Mouse (Mus musculus) forebrain, embryonic 14.5 days (tissue): ENCODE measurements around the gene Hdac4. TPM values are rescaled to one million over a fixed set of nuclear protein-coding genes. Genes with fewer than 3 reads are reported as not detected.

Experiments
- ATAC-seq: fragments of 200-750 bp; cut with Nextera tagmentation; 2 replicates; pipeline ENCODE4 v1.8.0; 2017; ENCODE audit warnings: mild to moderate bottlenecking, moderate library complexity
- DNase-seq: peaks from one replicate; pipeline ENCODE4 v3.0.0-alpha.2; 2015; ENCODE audit warnings: low spot score
- H3K27ac ChIP-seq: fragments of 300-500 bp; sonication (generic); 2 replicates; pipeline ENCODE4 v1.5.1; 2014; ENCODE audit warnings: low read depth, mild to moderate bottlenecking, control low read depth, low read length, moderate library complexity
- H3K27me3 ChIP-seq: fragments of 300-500 bp; sonication (generic); replicated peaks from 2 replicates; pipeline ENCODE4 v1.6.1; 2014; ENCODE audit warnings: low read length, control low read depth, mixed read lengths; ENCODE audit not compliant: control insufficient read depth, insufficient read depth
- H3K36me3 ChIP-seq: fragments of 300-500 bp; sonication (generic); 2 replicates; pipeline ENCODE4 v1.6.1; 2014; ENCODE audit warnings: low read length, control low read depth; ENCODE audit not compliant: control insufficient read depth, insufficient read depth
- H3K4me1 ChIP-seq: fragments of 300-500 bp; sonication (generic); 2 replicates; pipeline ENCODE4 v1.6.1; 2014; ENCODE audit warnings: antibody characterized with exemption, low read length, control low read depth; ENCODE audit not compliant: control insufficient read depth, insufficient read depth
- H3K4me2 ChIP-seq: fragments of 300-500 bp; sonication (generic); 2 replicates; pipeline ENCODE4 v1.6.1; 2014; ENCODE audit warnings: mild to moderate bottlenecking, control low read depth, low read length
- H3K4me3 ChIP-seq: fragments of 300-500 bp; sonication (generic); 2 replicates; pipeline ENCODE4 v1.5.1; 2014; ENCODE audit warnings: low read depth, low read length, control low read depth
- H3K9ac ChIP-seq: fragments of 300-500 bp; sonication (generic); 2 replicates; pipeline ENCODE4 v1.6.1; 2014; ENCODE audit warnings: mild to moderate bottlenecking, low read length, control low read depth, moderate library complexity
- H3K9me3 ChIP-seq: fragments of 300-500 bp; sonication (generic); replicated peaks from 2 replicates; pipeline ENCODE4 v1.6.1; 2016; ENCODE audit warnings: low read length, control low read depth, mixed read lengths; ENCODE audit not compliant: control insufficient read depth
- WGBS: fragments of 180-500 bp; shearing (Covaris S2); extraction: QIAGEN DNeasy Blood & Tissue Kit; methylation state at CpG from one replicate; pipeline ENCODE4 v1.1.7; 2014; 5-methylcytosine and 5-hydroxymethylcytosine counted together
- polyA plus RNA-seq: library from polyadenylated mRNA; unstranded; fragments of >200 nt; fragmentation: Nextera tagmentation; extraction: Ambion mirVana; gene quantifications from 2 replicates; pipeline ENCODE4 v1.2.1, GENCODE M21; 2014

Gene Hdac4
- polyA plus RNA-seq, 1 experiment from 2014 or later, result 16.5 TPM

DNA sequence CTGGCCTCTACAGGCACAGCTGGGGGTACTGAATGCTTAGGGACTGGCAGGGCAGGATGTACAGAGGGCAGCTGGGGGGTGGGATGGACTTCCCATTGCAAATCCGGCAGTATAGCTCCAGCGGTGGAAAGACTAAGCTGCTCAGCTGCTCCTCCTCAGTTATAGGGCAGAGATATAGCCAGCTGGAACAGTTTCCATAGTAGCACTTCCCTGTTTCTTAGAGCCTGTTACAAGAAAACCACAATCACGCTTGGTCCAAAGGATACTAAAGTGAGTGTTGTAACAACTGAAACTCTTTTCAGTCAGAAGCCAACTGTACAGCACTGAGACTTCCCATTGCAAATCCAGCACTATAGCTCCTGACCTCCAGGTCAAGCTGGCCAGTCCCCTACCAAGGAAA, 161.3 kb downstream of the Hdac4 start:
- Histone ChIP-seq H3K4me3 (no peak overlapping the region), H3K27ac (no peak overlapping the region), H3K4me2 (no peak overlapping the region), H3K9me3 (no peaks in the 10 kb centered on the region), H3K9ac (no peak overlapping the region), H3K36me3 (peaks cover 8% of the 10 kb centered on the region; the same call in 1 of the 2 replicates), H3K4me1 (peaks cover 2% of the 10 kb centered on the region; the same call in 1 of the 2 replicates), H3K27me3 (no peaks in the 10 kb centered on the region)
- DNase-seq (no peak), ATAC-seq (no peak)
- WGBS, result 85% methylated on average over 3 of the region's 3 CpGs

DNA sequence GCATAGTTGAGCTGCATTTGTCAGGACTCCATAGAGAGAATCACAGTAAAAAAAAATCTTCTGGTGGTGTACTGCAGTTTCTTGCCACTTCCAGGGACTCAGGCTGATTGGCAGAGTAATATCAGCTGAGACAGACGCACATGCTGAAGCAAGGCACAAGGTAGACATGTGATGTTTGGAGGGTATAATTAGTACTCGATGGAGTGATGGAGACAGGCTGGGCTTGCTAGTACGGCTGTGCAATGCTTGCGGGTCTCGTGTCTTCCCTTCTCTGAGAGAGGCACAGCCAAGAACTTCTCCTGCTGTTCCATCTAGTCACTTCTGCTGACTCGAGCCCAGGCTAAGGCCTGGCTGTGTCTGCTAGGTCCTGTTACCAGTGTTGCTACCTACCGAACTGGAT, 162.0 kb downstream of the Hdac4 start:
- peak; percentile 12; the same call in 1 of the 2 replicates for ATAC-seq
- Histone ChIP-seq H3K27me3 (no peaks in the 10 kb centered on the region), H3K9ac (no peak overlapping the region), H3K4me2 (no peak overlapping the region), H3K36me3 (peaks cover 10% of the 10 kb centered on the region; the same call in 1 of the 2 replicates), H3K4me3 (no peak overlapping the region), H3K4me1 (no peaks in the 10 kb centered on the region), H3K27ac (no peak overlapping the region), H3K9me3 (no peaks in the 10 kb centered on the region)
- DNase-seq, result no peak
- WGBS, result 77% methylated on average over 7 of the region's 7 CpGs

DNA sequence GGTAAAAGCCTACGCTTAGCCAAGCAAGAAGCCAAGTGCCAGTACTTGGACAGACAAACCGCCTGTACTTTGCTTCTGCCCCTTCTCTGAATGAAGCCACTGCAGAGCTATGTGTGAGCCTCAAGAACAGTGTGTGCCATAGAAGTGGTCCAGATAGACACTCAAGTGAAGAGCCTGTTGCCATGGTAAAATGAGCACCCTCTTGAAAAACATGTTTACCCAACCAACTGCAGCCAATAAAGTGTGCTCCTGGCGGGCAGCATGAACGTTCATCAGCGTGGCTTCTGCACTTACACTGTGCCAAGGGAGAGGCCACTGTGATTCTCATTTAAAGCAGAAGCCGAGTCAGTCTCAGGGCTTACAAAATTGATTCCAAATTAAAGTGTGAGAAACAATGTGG, 165.0 kb downstream of the Hdac4 start:
- H3K9me3 ChIP-seq, result no peaks in the 10 kb centered on the region
- DNase-seq (peak; percentile 35), ATAC-seq (no peak)
- WGBS, result 80% methylated on average over 6 of the region's 6 CpGs
- no peak overlapping the region for H3K27ac ChIP-seq
- no peaks in the 10 kb centered on the region for H3K4me1 ChIP-seq
- H3K27me3 ChIP-seq, result no peaks in the 10 kb centered on the region
- no peak overlapping the region for H3K4me3 ChIP-seq
- H3K36me3 ChIP-seq, result peaks cover 17% of the 10 kb centered on the region; the same call in 1 of the 2 replicates
- H3K4me2 ChIP-seq, result no peak overlapping the region
- no peak overlapping the region for H3K9ac ChIP-seq

DNA sequence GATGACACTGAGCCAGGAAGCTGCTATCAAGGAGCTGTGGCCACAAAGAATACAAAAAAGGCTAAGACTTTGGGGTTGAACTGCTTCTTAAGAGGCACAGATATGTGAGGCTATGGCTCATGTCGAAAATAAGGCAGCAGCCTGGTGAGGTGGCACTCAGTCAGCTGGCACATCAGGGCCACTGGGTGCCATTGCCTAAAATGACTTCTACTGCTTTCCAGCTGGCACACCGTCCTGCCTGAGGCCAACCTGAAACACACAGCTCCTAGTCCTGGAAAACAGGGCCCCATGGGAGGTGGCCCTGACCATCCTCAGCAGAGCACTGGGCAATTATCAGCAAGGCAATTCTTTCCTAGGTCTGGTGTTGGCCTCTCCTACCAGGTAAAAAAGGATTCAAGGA, 167.3 kb downstream of the Hdac4 start:
- no peak overlapping the region for H3K4me3 ChIP-seq
- 86% methylated on average over 2 of the region's 2 CpGs for WGBS
- H3K4me1 ChIP-seq, result no peaks in the 10 kb centered on the region
- H3K27me3 ChIP-seq, result no peaks in the 10 kb centered on the region
- H3K27ac ChIP-seq, result no peak overlapping the region
- H3K36me3 ChIP-seq, result peaks cover 17% of the 10 kb centered on the region; the same call in 1 of the 2 replicates
- ATAC-seq (no peak), DNase-seq (no peak)
- H3K9me3 ChIP-seq, result no peaks in the 10 kb centered on the region
- no peak overlapping the region for H3K4me2 ChIP-seq
- no peak overlapping the region for H3K9ac ChIP-seq

DNA sequence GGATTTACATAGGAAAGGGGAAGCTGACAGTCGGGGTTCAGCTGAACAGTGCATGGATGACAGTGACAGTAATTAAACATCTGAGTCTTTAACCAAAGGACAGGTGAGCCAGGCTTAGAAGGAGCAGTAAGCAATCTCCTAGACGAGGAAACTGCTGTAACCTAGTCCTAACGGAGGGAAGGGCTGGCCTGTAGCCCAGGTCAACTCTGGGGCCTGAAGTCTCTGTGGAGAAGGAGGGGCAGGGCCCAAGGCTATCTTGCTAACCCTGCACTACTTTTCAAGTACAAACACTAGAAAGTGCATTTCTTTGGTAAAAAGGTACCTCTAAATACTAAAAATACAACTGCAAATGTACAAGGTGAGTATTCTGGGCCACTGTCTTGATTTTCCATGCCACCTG, 169.1 kb downstream of the Hdac4 start:
- WGBS, result 89% methylated on average over 3 of the region's 3 CpGs
- Histone ChIP-seq H3K36me3 (peaks cover 17% of the 10 kb centered on the region; the same call in 1 of the 2 replicates), H3K4me2 (no peak overlapping the region), H3K4me3 (no peak overlapping the region), H3K27me3 (no peaks in the 10 kb centered on the region), H3K4me1 (peaks cover 5% of the 10 kb centered on the region; the same call in 1 of the 2 replicates), H3K27ac (no peak overlapping the region), H3K9ac (no peak overlapping the region), H3K9me3 (no peaks in the 10 kb centered on the region)
- ATAC-seq, result no peak
- DNase-seq, result no peak

DNA sequence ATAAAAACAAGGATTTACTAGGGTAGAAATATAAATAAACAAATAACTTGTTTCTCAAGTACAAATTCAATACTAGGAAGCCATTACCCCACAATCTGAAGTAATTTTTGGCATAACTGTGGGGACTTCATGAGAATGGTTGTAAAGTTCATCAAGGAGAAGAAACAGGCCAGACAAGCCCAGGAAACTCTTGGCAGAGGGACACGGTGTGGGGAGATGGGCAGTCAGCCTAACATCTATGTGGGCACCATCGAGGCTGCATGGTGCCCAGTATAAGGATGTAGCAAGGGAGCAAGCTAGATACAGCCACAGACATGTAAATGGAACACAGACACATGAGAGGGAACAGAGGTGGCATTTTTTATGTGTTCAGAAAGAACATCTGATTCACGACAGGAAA, 171.6 kb downstream of the Hdac4 start:
- Histone ChIP-seq H3K36me3 (peaks cover 7% of the 10 kb centered on the region; the same call in 1 of the 2 replicates), H3K4me1 (peaks cover 5% of the 10 kb centered on the region; the same call in 1 of the 2 replicates), H3K27me3 (no peaks in the 10 kb centered on the region), H3K9me3 (no peaks in the 10 kb centered on the region), H3K4me3 (no peak overlapping the region), H3K9ac (no peak overlapping the region), H3K4me2 (no peak overlapping the region), H3K27ac (no peak overlapping the region)
- ATAC-seq (no peak), DNase-seq (no peak)
- WGBS, result 95% methylated on average over 3 of the region's 3 CpGs

DNA sequence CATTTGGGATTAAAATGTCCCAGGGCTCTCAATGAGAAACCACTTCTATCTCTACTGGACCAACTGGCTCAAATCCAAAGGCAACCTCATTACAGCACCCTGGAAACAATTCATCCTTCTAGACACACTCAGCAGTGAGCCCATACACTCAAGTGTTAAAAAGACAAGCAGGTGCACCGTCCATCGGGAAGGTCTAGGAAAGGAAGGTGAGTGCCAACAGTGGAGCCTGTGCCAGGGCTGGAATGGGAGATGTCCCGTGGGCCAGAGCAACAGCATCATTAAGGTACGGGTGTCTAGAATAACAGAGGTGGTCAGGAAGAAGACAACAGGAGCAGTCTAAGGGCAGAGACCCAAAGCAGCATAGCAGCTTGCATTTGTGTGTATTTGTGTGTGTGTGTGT, 173.5 kb downstream of the Hdac4 start:
- no peaks in the 10 kb centered on the region for H3K9me3 ChIP-seq
- H3K4me3 ChIP-seq, result no peak overlapping the region
- ATAC-seq, result no peak
- no peaks in the 10 kb centered on the region for H3K27me3 ChIP-seq
- no peak overlapping the region for H3K4me2 ChIP-seq
- H3K4me1 ChIP-seq, result peaks cover 5% of the 10 kb centered on the region; the same call in 1 of the 2 replicates
- no peak overlapping the region for H3K9ac ChIP-seq
- H3K36me3 ChIP-seq, result peaks cover 7% of the 10 kb centered on the region; the same call in 1 of the 2 replicates
- DNase-seq, result peak; percentile 20
- 45% methylated on average over 4 of the region's 4 CpGs for WGBS
- no peak overlapping the region for H3K27ac ChIP-seq

DNA sequence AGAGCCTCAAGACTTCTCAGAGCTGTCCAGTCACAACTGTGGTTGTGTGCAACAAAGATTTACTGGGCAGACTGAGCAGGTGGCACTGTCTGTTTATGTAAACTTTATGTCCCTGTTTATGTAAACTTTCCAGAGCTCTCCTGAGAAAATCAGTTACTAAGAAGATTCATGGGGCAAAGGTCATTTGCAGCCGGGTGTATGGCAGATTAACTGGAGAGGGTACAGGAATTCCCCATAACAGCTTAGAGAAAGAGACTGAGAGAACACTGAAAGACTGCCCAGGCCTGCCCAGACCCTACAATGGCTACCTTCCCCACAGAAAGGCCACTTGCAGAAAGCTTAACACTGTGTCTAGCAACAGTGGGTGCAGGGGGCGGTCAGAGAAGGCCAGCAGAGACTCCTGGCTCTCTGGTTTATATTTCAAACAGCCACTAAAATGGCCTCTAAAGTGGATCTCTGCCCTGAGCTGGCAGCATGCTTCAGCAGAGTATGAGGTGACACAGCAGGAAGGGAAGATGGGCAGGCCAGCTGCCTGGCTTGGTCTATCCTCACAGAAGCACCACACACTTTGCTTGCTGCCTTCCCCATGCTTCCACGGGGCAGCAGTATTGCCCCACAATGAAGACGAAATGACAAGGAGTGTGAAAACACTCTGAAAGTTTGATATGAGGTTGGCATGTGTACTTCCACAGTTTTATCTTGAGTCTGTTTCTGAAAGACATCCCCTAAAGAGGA, 179.4 kb downstream of the Hdac4 start:
- H3K4me3 ChIP-seq, result no peak overlapping the region
- H3K9me3 ChIP-seq, result no peaks in the 10 kb centered on the region
- H3K27ac ChIP-seq, result no peak overlapping the region
- no peaks in the 10 kb centered on the region; the same call in 1 of the 2 replicates for H3K36me3 ChIP-seq
- ATAC-seq (no peak), DNase-seq (no peak)
- no peak overlapping the region for H3K4me2 ChIP-seq
- H3K27me3 ChIP-seq, result no peaks in the 10 kb centered on the region
- no peak overlapping the region for H3K9ac ChIP-seq
- no peaks in the 10 kb centered on the region for H3K4me1 ChIP-seq
- 84% methylated on average over 4 of the region's 4 CpGs for WGBS

DNA sequence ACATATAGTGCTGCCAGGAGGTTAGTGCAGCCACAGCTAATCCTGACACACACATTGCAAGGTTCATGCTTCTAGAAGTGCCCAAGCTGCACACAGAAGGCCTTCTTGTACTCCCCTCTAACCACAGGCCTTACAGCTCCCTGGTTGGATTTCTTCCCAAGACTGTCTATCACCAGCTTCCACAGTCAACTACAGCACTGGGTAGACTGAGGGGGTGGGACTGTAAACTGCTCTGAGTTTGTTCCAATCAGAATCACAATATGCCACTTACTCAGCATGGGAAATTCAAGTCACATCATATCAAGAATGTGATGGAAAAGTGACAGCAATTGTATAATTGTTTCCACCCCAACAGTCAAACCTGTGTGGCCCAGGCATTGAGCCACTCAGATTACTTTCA, 180.2 kb downstream of the Hdac4 start:
- Histone ChIP-seq H3K27me3 (no peaks in the 10 kb centered on the region), H3K27ac (no peak overlapping the region), H3K9ac (no peak overlapping the region), H3K4me1 (no peaks in the 10 kb centered on the region), H3K4me3 (no peak overlapping the region), H3K36me3 (no peaks in the 10 kb centered on the region; the same call in 1 of the 2 replicates), H3K4me2 (no peak overlapping the region), H3K9me3 (no peaks in the 10 kb centered on the region)
- peak; percentile 20 for DNase-seq
- ATAC-seq, result no peak
